Mouse (Mus musculus): Measurements from ENCODE around the gene Bnip1.

Gene Bnip1

GRCm38 (mm10) chr17:26792096-26792495, 11.2 kb downstream of the Bnip1 start:
- intact Hi-C loops (cut with DNase I) = no loop called here

GRCm38 (mm10) chr17:26793068-26793765, 12.4 kb downstream of the Bnip1 start:
- intact Hi-C loops (cut with DNase I) = no loop called here

GRCm38 (mm10) chr17:26794744-26795143, 13.9 kb downstream of the Bnip1 start:
- intact Hi-C loops (cut with DNase I) = loop anchor here (2.0 kb wide), 1 partner anchor 90 kb away; no protein-coding TSS in a partner anchor

GRCm38 (mm10) chr17:26795386-26795785, 14.5 kb downstream of the Bnip1 start:
- intact Hi-C loops (cut with DNase I) = loop anchor here (2.0 kb wide), 1 partner anchor 89 kb away; no protein-coding TSS in a partner anchor

- intact Hi-C loops (cut with DNase I) = no loop called here
Observed at GRCm38 (mm10) chr17:26797379-26798128, 16.7 kb downstream of the Bnip1 start.

- intact Hi-C loops (cut with DNase I) = no loop called here
Observed at GRCm38 (mm10) chr17:26802886-26803285, 22.0 kb downstream of the Bnip1 start.

GRCm38 (mm10) chr17:26812607-26813006, 31.7 kb downstream of the Bnip1 start:
- intact Hi-C loops (cut with DNase I) = no loop called here

- intact Hi-C loops (cut with DNase I) = no loop called here
Observed at GRCm38 (mm10) chr17:26813497-26813896, 32.6 kb downstream of the Bnip1 start.

- intact Hi-C loops (cut with DNase I) = no loop called here
Observed at GRCm38 (mm10) chr17:26816810-26817209, 35.9 kb downstream of the Bnip1 start.

GRCm38 (mm10) chr17:26817776-26818175, 36.9 kb downstream of the Bnip1 start:
- intact Hi-C loops (cut with DNase I) = no loop called here

GRCm38 (mm10) chr17:26826131-26826530, 45.3 kb downstream of the Bnip1 start:
- intact Hi-C loops (cut with DNase I) = no loop called here

- intact Hi-C loops (cut with DNase I) = no loop called here
Observed at GRCm38 (mm10) chr17:26833806-26834205, 52.9 kb downstream of the Bnip1 start.

GRCm38 (mm10) chr17:26834302-26834965, 53.6 kb downstream of the Bnip1 start:
- intact Hi-C loops (cut with DNase I) = no loop called here

- intact Hi-C loops (cut with DNase I) = no loop called here
Observed at GRCm38 (mm10) chr17:26834966-26835755, 54.3 kb downstream of the Bnip1 start.

- intact Hi-C loops (cut with DNase I) = no loop called here
Observed at GRCm38 (mm10) chr17:26835956-26836355, 55.1 kb downstream of the Bnip1 start.

GRCm38 (mm10) chr17:26836377-26836776, 55.5 kb downstream of the Bnip1 start:
- intact Hi-C loops (cut with DNase I) = no loop called here

- intact Hi-C loops (cut with DNase I) = no loop called here
Observed at GRCm38 (mm10) chr17:26836786-26837545, 56.1 kb downstream of the Bnip1 start.

GRCm38 (mm10) chr17:26837546-26837985, 56.7 kb downstream of the Bnip1 start:
- intact Hi-C loops (cut with DNase I) = no loop called here

- intact Hi-C loops (cut with DNase I) = no loop called here
Observed at GRCm38 (mm10) chr17:26838191-26838910, 57.5 kb downstream of the Bnip1 start.

All from adrenal gland (tissue).